Mouse (Mus musculus): Measurements from ENCODE around the gene Rere.

DNA sequence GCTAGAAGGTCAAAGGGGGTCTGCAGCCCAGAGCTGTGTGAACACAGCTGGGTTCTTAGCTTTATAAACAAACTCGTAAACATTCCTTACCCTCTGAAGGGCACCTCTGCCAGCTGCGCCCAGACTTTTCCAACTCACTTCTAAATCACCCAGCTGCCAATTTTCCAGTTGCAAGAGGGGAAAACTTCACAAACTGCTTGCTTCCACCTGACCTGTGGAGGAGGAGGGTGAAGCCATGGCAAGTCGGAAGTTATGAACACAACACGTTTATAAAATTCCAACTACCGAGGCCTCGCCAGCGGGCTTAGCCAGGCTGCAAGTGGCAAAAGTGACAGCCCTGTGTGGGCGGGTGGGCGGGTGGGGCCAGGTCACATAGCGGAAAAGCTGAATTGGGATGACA is 384.4 kb downstream of the Rere start:
- TF ChIP-seq CTCF (IDR thresholded peaks at IDR 0.05; ENCODE audit: borderline replicate concordance, extremely low read depth, insufficient read depth, insufficient read length): no peak
- TF ChIP-seq POLR2A (IDR thresholded peaks at IDR 0.05; ENCODE audit: borderline replicate concordance, extremely low read depth, insufficient read depth, insufficient read length, poor library complexity, severe bottlenecking): no peak
